Mouse (Mus musculus): ENCODE measurements around the gene Pvr.

Gene Pvr

DNA sequence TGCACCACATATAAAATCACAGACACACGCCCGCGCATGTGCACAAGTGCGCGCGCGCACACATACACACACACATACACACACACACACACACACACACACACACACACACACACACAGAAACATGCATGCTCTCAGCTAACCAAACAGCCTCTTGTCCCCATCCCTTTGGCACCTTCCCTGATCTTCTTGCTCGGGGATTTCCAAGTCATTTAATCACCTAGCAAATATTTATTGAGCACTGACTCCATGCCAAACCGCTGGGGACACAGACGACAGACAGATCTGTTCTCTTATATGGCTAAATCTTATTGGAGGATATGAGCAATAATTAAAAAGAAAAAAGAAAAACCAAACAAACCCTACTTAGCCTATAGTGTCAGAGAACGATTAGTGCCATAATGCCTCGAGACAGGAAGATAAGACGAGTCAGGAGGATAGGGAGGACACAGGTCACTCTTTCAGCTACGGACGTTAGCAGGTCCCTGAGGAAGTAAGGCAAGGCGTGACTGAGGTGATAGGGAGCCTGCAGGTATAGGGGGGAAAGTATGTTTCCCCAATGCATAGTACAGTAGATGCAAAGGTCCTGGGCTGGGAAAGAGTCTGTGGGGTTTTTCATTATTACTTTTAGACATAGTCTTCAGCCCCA lies 53.1 kb downstream of the Pvr start:
- no peak for DNase-seq

DNA sequence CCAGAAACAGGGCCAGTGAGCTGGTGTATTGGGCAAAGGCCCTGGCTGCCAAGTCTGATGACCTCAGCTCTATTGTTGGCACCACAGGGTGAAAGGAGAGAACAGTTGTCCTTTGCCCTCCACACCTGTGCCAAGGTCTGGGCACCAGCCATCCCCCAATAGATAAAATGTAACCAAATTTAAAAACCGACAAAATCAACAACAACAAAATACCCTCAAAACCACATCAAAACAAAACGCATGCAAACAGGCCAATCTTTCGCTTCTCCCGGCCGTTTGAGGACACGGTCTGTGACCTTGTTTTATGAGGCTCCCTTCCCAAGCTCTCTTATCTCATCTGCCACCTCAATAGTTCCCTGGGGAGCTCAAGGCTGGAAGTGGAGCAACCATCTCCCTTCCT lies 54.5 kb downstream of the Pvr start:
- DNase-seq, result no peak

DNA sequence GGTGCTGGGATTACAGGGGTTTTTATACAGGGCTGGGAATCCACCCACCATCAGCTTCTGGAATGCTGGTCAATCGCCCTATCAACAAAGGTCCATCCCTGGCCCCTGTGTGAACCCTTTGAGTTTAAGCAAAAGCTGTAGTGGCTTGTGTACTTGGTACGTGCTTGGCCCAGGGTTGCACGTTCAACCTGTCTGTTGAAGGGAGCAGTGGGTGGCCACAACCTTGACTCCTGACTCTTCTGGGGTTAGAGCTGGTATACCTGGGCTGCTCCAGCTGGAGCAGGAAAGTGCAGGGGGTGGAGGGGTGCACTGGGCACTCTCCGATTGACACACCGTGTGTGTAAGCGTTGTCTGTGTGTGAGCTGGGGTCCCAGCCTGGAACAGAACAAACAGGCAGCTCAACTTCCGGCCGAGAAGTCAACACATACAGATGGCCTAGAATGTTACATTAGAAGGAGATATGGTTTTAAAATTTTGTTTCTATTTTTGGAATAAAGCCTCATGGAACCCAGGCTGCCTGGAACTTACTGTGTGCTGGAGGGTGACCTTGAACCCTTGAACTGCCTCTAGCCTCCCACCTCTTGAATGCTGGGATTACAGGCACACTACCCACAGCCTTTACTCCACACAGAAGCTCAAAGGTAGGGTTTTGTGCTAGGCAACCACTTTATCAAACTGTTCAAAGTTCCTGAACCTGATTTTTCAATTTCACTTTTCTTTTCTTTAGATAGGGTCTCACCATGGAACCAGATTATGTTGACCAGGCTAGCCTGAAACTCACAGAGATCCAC lies 55.5 kb downstream of the Pvr start:
- DNase-seq, result no peak

DNA sequence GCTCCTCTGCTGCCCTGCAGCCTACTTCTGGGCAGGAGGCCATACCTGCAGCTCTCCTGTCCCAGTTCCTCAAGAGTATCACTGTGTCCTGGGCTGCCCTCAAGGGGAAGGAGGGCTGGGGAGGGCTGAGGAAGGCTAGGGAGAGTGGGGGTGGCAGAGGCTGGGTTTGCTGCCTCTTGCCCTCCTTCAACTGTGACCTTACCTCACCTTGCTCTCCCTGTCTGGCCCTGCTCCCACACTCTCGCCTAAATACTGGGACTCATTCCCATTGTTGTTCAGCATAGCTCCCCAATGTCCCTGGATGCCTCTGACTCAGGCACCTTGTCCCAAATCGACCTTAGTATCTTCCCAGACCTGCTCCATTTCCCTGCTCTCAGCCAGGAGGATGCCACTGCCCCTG lies 56.7 kb downstream of the Pvr start:
- DNase-seq, result no peak

DNA sequence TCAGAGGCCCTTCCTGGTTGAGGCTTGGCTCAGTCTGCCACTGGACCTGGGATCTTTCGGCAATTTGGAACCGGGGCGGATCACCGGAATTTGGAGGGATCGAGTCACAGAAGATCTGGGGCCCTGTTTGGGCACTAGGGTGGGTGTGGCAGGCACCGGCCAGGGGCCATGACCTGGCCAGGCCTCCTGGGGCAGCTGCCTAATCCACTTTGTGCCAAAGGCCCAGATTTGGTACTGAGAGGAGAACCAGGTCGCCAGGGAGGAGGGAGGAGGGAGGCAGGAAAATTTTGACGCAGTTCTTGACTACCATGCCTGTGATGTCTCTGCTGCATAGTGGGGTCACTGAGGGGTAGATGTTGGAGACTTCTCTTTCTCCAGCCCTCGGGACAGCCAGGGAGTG lies 59.8 kb downstream of the Pvr start, which contains the start of gene Ceacam16:
Ceacam16 (minus strand) TSS at position 101 of the 400 bp plus-strand sequence.
- DNase-seq, result no peak

DNA sequence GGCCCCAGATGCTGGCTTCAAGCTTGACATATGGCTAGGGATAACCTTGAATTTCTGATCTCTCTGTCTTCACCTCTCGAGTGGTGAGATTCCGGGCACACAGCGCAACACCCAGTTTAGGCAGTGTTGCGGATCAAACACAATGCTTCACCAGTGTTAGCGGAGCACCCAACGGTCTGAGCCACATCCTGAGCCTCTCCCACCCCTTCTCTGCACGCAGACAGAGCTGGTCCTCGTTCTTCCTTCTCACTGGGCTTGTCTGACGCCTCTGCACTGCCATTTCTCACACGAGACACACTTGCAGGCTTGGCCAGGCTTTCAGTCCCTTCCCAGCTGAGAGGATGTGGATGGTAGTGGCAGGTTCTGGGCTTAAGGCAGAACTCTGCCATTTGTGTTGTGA lies 61.2 kb downstream of the Pvr start:
- no peak for DNase-seq

DNA sequence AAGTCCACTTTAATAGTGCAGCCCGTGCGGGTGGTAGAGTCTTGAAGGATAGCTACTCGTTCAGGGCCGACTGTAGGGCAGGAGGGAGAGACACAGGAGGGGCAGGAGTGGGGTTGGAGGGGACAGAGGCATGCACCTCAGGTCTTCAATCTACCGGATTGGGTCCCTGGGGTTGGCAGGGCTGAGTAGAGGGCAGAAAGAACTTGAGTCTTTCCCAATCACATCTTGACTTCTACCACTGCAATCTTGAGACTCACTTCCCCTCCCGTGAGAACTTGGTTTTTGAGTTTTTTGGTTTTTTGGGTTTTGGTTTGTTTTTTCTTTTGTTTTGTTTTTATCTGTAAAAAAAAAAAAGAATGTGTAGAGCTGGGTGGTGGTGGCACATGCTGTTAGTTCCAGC lies 64.7 kb downstream of the Pvr start:
- DNase-seq, result no peak

DNA sequence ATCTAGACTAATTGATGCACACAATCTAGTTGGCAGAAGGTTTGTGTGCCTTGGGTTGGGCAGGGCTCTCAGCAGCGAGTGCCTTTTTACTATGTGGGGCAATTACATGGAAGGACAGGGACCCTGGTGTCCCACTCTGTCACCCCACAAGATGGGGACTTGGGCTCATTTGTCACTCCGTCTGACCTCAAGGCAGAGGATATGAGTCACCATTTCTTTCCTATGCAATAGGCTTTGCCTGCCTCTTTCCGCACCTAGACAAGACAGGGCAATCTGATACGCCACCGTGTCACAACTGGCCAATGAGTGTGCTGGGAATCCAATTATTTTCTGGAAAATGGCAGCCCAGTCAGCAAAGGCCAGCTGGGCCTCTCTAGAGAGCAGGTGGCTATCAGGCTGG lies 65.3 kb downstream of the Pvr start:
- DNase-seq, result no peak

Measured in lung, postnatal 14 days (tissue).